Mouse (Mus musculus): Measurements from ENCODE around the gene Slc44a4. TPM values are rescaled to one million over a fixed set of nuclear protein-coding genes. Genes with fewer than 3 reads are reported as not detected.
"Not testable (repeated sequence)": the region's sequence is repeated elsewhere in the genome, so short reads cannot be mapped to it uniquely, and the experiment has no call there.

Gene Slc44a4
- polyA plus RNA-seq, 1 experiment from 2014 or later, result 0.08 TPM

DNA sequence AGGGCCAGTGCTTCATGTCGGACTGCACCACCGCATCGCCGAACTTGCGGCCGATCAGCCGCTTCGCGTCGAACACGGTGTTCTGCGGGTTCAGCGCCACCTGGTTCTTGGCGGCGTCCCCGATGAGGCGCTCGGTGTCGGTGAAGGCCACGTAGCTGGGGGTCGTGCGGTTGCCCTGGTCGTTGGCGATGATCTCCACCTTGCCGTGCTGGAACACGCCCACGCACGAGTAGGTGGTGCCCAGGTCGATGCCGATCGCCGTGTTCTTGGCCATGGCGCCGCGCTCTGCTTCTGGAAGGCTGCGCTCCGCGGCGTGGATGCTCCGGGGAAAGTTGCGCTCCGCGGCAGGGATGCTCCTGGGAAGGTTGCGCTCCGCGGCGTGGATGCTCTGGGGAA lies 44.5 kb downstream of the Slc44a4 start:
- Histone ChIP-seq H3K4me3 (peak overlapping the region; percentile 49), H3K4me2 (replicated peaks) (peak overlapping the region; percentile 80), H3K4me1 (peaks cover 11% of the 10 kb centered on the region), H3K27me3 (peaks cover 60% of the 10 kb centered on the region)
- not testable (repeated sequence) for H3K36me3 ChIP-seq; H3K27ac ChIP-seq (replicated peaks); H3K9ac ChIP-seq (replicated peaks); H3K9me3 ChIP-seq
- WGBS, result 1% methylated on average over 29 of the region's 47 CpGs
- peak; percentile 51 for ATAC-seq (ENCODE audit: low FRiP score, low read depth)

DNA sequence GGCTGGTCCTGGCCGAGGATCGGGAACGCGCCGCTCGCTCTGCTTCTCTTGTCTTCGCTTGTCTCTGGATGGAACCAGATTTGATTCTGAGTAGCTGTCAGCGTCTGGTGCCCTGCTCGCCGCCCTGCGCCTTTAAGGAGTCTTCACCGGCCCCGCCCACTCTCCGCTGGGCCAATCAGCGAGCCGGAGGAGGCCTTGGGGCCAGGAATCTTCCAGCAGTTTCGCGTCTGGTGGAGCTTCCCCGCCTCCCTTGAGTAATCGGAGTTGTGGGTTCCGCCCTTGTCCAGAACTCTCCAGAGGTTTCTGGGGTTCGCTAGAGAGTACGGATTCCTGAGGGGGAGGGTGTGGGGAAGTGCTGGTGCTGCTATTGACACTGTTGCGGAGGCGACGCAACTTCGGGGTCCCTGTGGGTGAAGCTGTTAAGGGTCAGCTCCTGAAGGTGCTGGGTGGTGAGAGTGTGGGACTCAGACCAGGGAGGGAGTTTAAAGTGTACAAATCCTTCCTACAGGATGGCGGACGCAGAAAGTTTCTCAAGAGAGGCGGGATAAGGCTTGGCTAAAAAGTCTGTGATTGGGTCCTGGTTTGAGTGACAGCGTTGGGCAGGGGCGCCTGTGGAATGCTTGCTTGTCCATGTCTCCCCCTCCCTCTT lies 45.0 kb downstream of the Slc44a4 start, which contains the start of gene Hspa1b:
Hspa1b (minus strand) TSS at position 109 of the 649 bp plus-strand sequence.
- H3K27ac ChIP-seq (replicated peaks), result peak within 1 kb of the TSS; percentile 75
- peaks cover 60% of the 10 kb centered on the region for H3K27me3 ChIP-seq
- not testable (repeated sequence) for H3K36me3 ChIP-seq, H3K9me3 ChIP-seq
- peak within 1 kb of the TSS; percentile 66 for H3K9ac ChIP-seq (replicated peaks)
- WGBS, result under 1% methylated on average over 29 of the region's 32 CpGs
- peak within 1 kb of the TSS; percentile 49 for H3K4me3 ChIP-seq
- H3K4me1 ChIP-seq, result peaks cover 11% of the 10 kb centered on the region
- H3K4me2 ChIP-seq (replicated peaks), result peak within 1 kb of the TSS; percentile 80
- ATAC-seq (ENCODE audit: low FRiP score, low read depth), result peak; percentile 92

DNA sequence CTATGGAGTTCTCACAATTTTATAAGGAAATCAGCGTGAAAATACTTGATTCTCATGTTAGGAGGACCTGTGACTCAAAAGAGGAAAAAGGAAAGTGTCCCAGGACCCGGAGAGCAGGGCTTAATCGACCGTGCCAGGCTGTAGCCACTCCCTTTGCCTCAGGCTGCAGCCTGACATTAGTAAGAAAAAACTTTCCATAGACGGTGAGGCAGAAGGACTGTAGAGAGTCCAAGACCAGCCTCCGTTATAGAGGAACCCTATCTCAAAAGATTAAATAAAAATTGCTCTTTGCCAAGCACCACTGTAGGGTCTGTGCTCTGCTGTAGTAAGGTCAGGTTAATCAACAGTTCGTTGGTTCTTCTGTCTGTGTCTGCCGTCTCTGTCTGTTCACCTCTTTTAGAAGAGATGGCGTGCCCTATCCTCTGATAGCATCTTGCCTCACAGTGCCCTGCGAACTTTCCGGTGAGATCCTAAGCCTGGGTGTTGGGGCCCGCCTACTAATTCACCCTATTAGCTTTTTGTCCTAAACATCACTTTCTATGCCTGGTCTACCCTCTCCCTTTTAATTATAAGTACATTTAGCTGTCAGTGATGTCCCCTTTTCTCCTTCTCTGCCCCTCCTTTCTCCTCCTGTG lies 45.7 kb downstream of the Slc44a4 start:
- H3K27me3 ChIP-seq, result peaks cover 59% of the 10 kb centered on the region
- 13% methylated on average over 12 of the region's 12 CpGs for WGBS

DNA sequence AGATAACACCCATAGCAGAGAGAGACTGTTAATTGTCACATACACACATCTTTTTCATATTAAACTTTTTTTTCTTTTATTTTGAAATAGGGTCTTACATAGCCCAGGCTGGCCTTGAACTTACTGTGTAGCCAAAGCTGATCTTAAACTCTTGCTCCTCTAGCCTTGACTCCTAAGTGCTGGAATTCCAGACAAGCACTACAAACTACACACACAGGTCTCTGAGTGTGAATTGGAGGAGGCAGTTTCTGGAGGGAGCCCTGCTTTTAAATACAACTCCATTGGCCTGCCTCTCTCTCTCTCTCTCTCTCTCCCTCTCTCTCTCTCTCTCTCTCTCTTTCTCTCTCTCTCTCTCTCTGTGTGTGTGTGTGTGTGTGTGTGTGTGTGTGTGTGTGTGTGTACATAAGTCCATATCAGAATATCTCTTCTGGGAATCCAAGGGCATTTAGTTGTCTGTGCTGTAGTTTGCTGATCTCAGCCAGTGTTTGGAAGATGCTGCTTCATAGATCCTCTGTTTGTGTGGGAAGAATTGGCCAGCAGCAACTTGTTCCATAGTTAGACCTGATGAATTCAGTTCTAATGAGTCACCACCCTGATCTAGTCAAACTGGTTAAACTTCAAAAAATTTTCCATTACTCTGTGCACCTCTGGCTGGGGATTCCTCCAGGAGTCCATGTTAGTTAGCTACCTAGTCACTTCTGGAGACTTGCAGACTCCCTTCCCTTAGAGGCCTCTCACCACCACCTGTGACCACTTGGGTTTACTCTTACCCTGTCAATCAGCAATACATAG lies 46.6 kb downstream of the Slc44a4 start:
- Histone ChIP-seq H3K27ac (replicated peaks) (no peak overlapping the region), H3K36me3 (no peaks in the 10 kb centered on the region), H3K9me3 (no peaks in the 10 kb centered on the region), H3K4me3 (no peak overlapping the region), H3K9ac (replicated peaks) (no peak overlapping the region), H3K4me1 (peaks cover 11% of the 10 kb centered on the region), H3K27me3 (peaks cover 51% of the 10 kb centered on the region), H3K4me2 (replicated peaks) (no peak overlapping the region)
- no peak for ATAC-seq (ENCODE audit: low FRiP score, low read depth)

More for the DNA sequence above, 45.7 kb downstream of the Slc44a4 start:
- peak; percentile 17; the same call in 1 of the 2 replicates for ATAC-seq (ENCODE audit: low FRiP score, low read depth)
- no peak overlapping the region for H3K27ac ChIP-seq (replicated peaks)
- peak overlapping the region; percentile 49 for H3K4me3 ChIP-seq
- H3K4me1 ChIP-seq, result peaks cover 11% of the 10 kb centered on the region
- peak overlapping the region; percentile 80 for H3K4me2 ChIP-seq (replicated peaks)
- no peaks in the 10 kb centered on the region for H3K9me3 ChIP-seq
- H3K36me3 ChIP-seq, result no peaks in the 10 kb centered on the region
- H3K9ac ChIP-seq (replicated peaks), result peak overlapping the region; percentile 66

DNA sequence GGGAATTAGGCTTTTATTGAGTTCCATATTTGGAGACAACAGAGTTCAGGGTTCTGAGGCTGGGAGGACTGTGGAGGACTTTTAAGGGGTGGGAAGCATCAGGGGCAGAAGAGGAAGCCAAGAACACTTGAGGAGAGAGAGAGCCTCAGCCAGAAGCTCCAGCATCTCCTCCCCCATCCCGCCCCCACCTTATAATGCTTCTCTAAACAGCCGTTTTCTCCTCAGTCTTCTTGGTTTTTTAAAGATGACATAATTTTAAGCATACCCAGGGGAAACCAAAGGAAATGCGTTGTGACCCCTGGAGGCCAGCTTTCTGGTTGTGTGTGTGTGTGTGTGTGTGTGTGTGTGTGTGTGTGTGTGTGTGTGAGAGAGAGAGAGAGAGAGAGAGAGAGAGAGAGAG lies 47.9 kb downstream of the Slc44a4 start:
- Histone ChIP-seq H3K27me3 (peaks cover 49% of the 10 kb centered on the region), H3K4me3 (no peak overlapping the region), H3K9ac (replicated peaks) (no peak overlapping the region), H3K9me3 (no peaks in the 10 kb centered on the region), H3K4me2 (replicated peaks) (no peak overlapping the region), H3K4me1 (peaks cover 11% of the 10 kb centered on the region), H3K27ac (replicated peaks) (no peak overlapping the region), H3K36me3 (no peaks in the 10 kb centered on the region)
- ATAC-seq (ENCODE audit: low FRiP score, low read depth), result no peak
- 37% methylated on average over 3 of the region's 3 CpGs for whole genome bisulfite sequencing

DNA sequence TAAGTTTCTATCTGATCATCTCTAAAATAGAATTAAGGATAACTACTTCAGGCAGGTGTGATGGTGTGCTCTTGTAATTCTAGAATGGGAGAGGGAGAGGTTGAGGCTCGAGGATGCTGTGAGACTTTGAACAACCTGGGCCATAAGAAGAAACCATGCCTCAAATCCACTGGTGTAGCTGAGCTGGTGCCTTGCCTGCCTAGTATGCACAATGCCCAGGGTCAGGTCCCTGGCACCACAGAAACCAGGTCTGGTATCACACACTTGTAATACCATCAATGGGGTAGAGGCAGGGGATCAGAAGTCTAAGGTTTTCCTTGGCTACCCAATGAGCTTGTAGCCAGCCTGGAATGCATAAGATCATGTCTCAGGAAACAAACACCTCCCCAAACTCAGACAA lies 48.6 kb downstream of the Slc44a4 start:
- H3K27ac ChIP-seq (replicated peaks), result no peak overlapping the region
- H3K9me3 ChIP-seq, result no peaks in the 10 kb centered on the region
- H3K27me3 ChIP-seq, result peaks cover 52% of the 10 kb centered on the region
- no peak overlapping the region for H3K4me2 ChIP-seq (replicated peaks)
- no peak for ATAC-seq (ENCODE audit: low FRiP score, low read depth)
- H3K9ac ChIP-seq (replicated peaks), result no peak overlapping the region
- no peaks in the 10 kb centered on the region for H3K36me3 ChIP-seq
- H3K4me1 ChIP-seq, result peaks cover 11% of the 10 kb centered on the region
- no peak overlapping the region for H3K4me3 ChIP-seq
- WGBS, result 64% methylated on average over 1 of the region's 1 CpGs

DNA sequence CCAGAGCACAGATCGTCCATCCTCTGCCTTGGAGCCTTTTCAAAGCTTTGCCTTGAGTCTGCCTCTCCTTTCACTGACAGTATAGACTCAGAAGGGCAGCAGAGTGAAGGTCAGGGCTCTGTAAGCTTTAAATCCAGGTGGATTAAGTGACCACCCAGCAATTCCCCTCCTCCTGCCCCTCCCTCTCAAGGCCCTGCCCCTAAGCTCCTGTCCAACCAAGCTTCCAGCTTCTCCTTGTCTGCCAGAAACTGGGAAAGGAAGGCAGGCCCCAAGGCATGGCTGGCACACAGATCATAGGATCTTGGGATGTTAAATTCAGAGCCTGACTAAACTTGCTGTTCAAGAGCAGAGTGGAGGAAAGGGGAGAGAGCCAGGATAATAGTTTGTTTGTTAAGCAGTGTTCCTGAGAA lies 50.4 kb downstream of the Slc44a4 start:
- no peak overlapping the region for H3K9ac ChIP-seq (replicated peaks)
- no peak overlapping the region for H3K27ac ChIP-seq (replicated peaks)
- no peak for ATAC-seq (ENCODE audit: low FRiP score, low read depth)
- H3K4me1 ChIP-seq, result peaks cover 7% of the 10 kb centered on the region
- H3K9me3 ChIP-seq, result no peaks in the 10 kb centered on the region
- WGBS, result 5% methylated on average over 1 of the region's 1 CpGs
- peaks cover 68% of the 10 kb centered on the region for H3K27me3 ChIP-seq
- H3K4me2 ChIP-seq (replicated peaks), result no peak overlapping the region
- H3K36me3 ChIP-seq, result no peaks in the 10 kb centered on the region
- H3K4me3 ChIP-seq, result no peak overlapping the region

DNA sequence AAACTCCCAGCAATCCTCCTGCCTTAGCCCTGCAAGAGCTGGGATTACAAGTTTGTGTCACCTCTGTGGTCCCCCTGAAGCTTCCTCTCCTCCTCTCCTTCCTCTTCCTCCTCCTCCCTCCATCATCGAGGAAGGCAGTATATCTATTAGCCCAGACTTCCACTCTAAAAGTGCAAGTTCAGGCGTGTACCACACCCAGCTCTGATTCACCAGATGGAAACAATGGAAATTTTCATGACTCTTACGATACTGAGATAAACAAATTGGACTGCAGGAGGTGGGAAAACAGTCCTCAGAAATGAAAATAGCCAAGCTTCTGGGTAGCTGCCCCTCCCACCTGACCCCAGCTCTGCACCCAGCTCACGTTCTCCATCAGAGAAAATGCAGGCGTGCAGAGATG lies 51.4 kb downstream of the Slc44a4 start:
- Histone ChIP-seq H3K27ac (replicated peaks) (no peak overlapping the region), H3K4me2 (replicated peaks) (no peak overlapping the region), H3K36me3 (no peaks in the 10 kb centered on the region), H3K9me3 (no peaks in the 10 kb centered on the region), H3K4me1 (no peaks in the 10 kb centered on the region), H3K9ac (replicated peaks) (no peak overlapping the region), H3K4me3 (no peak overlapping the region), H3K27me3 (peaks cover 64% of the 10 kb centered on the region)
- ATAC-seq (ENCODE audit: low FRiP score, low read depth), result no peak
- WGBS, result 82% methylated on average over 5 of the region's 5 CpGs

DNA sequence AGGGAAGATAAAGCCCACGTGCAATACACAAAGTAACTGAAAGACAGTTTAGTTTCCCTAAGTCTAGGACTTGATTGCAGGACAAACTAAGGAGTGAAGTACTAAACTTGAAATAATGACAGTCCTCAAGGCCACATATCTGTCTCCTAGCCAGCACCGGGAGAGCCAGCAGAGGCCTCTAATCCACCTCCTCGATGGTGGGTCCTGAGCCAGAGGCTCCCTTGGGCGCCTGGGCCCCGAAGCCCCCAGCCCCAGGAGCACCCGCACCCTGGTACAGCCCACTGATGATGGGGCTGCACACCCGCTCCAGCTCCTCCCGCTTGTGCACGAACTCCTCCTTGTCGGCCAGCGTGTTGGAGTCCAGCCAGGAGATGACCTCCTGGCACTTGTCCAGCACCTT lies 55.6 kb downstream of the Slc44a4 start, which contains the start of gene Gm20481:
Gm20481 (plus strand) TSS at position 91 of the 400 bp plus-strand sequence.
- not testable (repeated sequence) for H3K4me2 ChIP-seq (replicated peaks); H3K4me1 ChIP-seq; H3K36me3 ChIP-seq; H3K9me3 ChIP-seq; ATAC-seq (ENCODE audit: low FRiP score, low read depth); H3K27ac ChIP-seq (replicated peaks); H3K9ac ChIP-seq (replicated peaks); H3K4me3 ChIP-seq
- peaks cover 53% of the 10 kb centered on the region for H3K27me3 ChIP-seq
- 67% methylated on average over 7 of the region's 11 CpGs for WGBS

DNA sequence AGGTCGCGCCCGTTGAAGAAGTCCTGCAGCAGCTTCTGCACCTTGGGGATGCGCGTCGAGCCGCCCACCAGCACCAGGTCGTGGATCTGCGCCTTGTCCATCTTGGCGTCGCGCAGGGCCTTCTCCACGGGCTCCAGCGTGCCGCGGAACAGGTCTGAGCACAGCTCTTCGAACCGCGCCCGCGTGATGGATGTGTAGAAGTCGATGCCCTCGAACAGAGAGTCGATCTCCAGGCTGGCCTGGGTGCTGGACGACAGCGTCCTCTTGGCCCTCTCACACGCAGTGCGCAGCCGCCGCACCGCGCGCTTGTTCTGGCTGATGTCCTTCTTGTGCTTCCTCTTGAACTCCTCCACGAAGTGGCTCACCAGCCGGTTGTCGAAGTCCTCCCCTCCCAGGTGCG lies 56.6 kb downstream of the Slc44a4 start:
- not testable (repeated sequence) for H3K4me3 ChIP-seq; ATAC-seq (ENCODE audit: low FRiP score, low read depth); H3K4me2 ChIP-seq (replicated peaks); H3K9ac ChIP-seq (replicated peaks); H3K27ac ChIP-seq (replicated peaks); H3K4me1 ChIP-seq; H3K9me3 ChIP-seq; H3K36me3 ChIP-seq
- H3K27me3 ChIP-seq, result peaks cover 50% of the 10 kb centered on the region
- 38% methylated on average over 27 of the region's 37 CpGs for WGBS

DNA sequence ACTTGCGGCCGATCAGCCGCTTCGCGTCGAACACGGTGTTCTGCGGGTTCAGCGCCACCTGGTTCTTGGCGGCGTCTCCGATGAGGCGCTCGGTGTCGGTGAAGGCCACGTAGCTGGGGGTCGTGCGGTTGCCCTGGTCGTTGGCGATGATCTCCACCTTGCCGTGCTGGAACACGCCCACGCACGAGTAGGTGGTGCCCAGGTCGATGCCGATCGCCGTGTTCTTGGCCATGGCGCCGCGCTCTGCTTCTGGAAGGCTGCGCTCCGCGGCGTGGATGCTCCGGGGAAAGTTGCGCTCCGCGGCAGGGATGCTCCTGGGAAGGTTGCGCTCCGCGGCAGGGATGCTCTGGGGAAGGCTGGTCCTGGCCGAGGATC lies 57.4 kb downstream of the Slc44a4 start:
- peaks cover 50% of the 10 kb centered on the region for H3K27me3 ChIP-seq
- H3K36me3 ChIP-seq; H3K4me1 ChIP-seq; H3K9me3 ChIP-seq; H3K27ac ChIP-seq (replicated peaks): not testable (repeated sequence)
- H3K9ac ChIP-seq (replicated peaks), result 0 out of 2 replicates have a peak overlapping the region, but pooled peaks have one; percentile 41
- peak overlapping the region; percentile 60 for H3K4me2 ChIP-seq (replicated peaks)
- peak; percentile 60 for ATAC-seq (ENCODE audit: low FRiP score, low read depth)
- under 1% methylated on average over 22 of the region's 43 CpGs for WGBS
- H3K4me3 ChIP-seq, result peak overlapping the region; percentile 35
